Mouse (Mus musculus) ovary, adult 18-20 months (tissue): ENCODE measurements around the gene Mras.

Source experiments
- DNase-seq: peaks from one replicate; pipeline ENCODE4 v3.0.0; 2022; ENCODE audit warnings: low spot score, mixed read lengths

The Mras gene

DNA sequence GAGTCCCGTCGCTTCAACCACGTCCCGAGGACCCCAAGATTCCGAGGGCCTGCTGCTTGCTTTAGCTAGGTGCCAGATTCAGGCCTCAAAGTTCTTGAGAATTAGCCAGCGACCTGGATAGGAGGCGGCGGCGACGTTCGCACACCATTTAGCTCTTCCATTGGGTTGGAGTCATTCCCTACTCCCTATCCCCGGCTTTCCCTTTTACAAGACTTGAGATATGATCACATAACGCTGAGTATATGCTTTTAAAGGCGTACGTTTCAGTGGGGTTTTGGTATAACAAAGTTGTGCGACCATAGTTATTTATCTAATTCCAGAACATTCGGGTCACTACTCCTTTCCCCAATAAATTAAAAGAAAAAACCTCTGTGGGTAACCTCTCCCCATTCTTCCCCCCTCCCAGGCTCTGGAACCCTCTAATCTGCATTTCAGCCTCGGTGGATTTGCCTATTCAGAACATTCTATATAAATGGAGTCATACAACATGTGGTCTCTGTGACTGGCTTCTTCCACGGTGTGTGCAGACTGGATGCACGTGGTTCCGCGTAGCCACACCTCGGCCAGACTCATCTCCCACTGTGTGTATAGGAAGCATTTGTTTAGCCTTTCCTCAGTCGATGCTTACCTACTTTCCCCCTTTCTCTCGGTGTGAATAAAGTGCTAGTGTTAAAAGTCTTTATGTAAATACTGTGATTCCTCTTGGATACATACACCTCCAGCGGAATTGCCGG lies at the start of gene Mras:
Gene Mras, minus strand, starts transcription at position 351 of the 734 bp plus-strand sequence.
- no peak for DNase-seq

- DNase-seq = no peak
These were observed 48.0 kb upstream of the Mras start for GRCm38 (mm10) chr9:99485144-99485543.

- no peak for DNase-seq
These were observed 47.5 kb upstream of the Mras start for GRCm38 (mm10) chr9:99484632-99485031.

GRCm38 (mm10) chr9:99483191-99483590 lies 46.0 kb upstream of the Mras start:
- peak; percentile 61 for DNase-seq

DNA sequence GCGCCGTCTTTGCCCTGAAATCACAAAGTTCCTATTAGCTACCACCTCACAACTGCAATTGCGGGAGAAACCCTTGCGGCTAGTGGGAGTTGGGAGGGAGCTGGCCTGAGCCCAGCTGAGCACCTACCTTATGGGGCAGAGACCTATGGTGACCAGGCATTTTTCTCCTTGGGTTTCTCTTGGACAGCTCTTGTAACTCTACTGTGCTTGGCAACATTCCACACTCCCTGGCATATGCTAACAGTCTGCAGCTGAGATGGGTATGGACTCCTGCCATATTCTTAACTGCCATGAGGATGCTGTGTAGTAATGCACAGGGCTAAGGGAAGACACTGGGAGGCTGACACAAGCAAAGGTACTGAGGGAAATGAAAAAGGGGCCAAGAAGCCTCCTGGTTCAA lies 43.6 kb upstream of the Mras start:
- DNase-seq = no peak

DNA sequence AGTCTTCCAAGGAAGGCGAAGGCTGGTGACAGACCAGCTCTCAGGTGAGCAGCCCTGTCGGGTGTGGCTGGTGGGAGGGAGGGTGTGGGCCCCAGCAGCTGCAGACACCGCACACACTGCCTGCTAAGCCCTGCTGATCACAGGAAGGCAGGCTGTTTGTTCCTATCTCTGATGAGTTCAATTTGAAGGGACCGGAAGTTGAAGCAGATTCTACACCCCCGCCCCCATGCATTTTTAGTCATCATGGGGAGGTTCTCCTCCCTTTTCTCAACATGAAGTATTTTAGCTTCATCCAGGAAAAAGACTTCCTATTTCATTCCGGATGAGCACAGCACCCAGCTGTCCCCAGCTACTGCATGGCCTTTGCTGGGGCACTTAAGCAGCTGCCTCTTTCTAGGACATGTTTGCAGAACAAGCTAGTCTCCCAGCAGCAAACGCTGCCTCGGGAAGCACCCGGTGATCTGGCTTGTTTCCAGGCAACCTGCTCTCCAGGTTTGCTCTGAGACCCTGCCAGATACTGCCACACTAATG lies 42.1 kb upstream of the Mras start:
- no peak for DNase-seq

- DNase-seq = no peak
These were observed 34.2 kb upstream of the Mras start for GRCm38 (mm10) chr9:99471334-99471733.

- DNase-seq = no peak
These were observed 33.3 kb upstream of the Mras start for GRCm38 (mm10) chr9:99470347-99471092.

- DNase-seq = no peak
These were observed 32.6 kb upstream of the Mras start for GRCm38 (mm10) chr9:99469681-99470273.

DNA sequence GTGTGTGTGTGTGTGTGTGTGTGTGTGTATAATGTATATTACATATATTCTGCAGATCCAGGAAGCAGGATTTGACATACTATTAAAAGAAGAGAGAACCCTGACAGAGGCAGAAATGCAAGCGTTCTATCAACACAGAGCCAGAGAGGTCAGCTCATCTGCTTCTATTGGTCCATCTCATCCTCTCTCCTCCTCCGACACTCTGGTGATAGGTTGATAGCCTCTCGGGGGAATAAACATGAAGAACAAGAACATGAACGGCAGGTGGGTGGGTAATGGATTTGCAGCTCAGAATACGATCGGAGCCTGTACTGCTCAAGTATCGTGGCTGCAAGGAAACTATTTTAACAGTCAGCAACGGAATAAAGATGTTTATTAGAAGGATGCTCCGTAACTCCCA lies 31.4 kb upstream of the Mras start:
- DNase-seq = no peak

- DNase-seq = no peak
These were observed 27.7 kb upstream of the Mras start for GRCm38 (mm10) chr9:99464876-99465275.

GRCm38 (mm10) chr9:99459730-99460129 lies 22.5 kb upstream of the Mras start:
- DNase-seq = no peak

DNA sequence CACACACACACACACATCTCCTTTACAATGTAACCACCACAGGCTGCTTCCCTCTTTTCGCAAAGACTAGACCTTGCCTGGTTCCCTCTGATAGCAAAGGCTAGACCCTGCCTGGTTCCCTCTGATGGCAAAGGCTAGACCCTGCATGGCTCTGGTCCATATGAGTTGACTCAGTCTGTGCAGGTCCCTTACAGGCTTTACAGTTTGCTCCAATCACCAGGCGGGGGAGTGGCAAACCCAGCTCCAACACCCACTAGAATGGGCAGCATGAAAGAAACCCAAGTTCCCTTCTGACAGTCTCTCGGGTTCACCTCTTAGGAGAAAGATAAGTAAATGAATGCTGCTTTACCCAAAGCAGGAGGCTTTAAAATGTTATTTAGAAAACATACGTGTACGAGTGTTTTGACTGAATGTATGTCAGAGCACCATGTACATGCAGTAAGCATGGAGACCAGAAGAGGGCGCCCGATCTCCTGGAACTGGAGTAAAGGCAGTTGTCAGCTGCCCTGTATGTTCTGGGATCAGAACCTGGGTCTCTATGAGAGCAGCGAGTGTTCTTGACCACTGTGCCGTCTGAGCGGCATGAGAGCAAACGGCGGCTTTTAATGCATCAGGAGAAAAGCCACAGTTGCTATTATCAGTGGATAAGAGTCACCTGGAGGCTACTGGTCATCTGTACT lies 21.5 kb upstream of the Mras start:
- no peak for DNase-seq

- no peak for DNase-seq
These were observed 17.0 kb upstream of the Mras start for GRCm38 (mm10) chr9:99454211-99454610.

DNA sequence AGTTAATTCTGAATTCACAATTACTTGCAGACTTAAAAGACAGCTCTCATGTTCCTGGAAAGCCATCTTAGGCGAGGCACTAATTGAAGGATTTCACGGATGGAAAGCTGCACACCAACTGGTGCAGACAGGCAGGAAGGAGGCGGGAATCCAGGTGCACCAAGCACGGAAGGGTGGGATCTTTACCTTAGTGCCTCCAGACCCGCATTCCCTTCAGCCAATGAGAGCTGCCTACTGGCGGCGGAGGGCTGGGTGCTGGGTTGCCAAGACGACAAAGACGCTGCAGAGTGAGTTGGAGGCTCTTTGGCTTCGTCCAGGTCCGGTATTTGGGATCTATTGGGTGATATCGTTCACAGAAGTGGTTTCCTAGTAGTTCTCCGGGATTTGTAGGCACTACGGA lies 14.0 kb upstream of the Mras start, which contains the start of gene Nme9:
Gene Nme9, plus strand, starts transcription at position 315 of the 400 bp plus-strand sequence.
- DNase-seq = no peak

- no peak for DNase-seq
These were observed 12.9 kb upstream of the Mras start for GRCm38 (mm10) chr9:99449886-99450647.

GRCm38 (mm10) chr9:99447323-99447722 lies 10.1 kb upstream of the Mras start:
- DNase-seq = no peak

DNA sequence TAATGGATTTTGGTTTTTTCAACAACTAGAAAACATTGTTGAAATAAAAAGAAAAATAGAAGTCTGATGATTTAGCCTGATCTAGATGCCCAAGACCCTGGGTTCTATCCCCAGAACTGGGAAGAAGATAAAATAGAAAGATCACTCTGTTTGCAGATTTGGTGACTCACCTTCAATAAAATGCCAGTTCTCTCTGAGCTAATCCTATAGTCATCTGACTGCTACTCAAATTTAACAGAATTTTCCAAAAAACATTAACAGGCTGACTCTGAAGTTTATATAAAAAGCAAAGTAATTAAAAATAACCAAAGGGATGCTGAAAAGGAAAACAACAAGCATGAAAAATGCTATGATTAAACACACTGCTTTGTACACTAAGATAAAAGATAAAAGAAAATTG lies 9.1 kb upstream of the Mras start:
- no peak for DNase-seq

DNA sequence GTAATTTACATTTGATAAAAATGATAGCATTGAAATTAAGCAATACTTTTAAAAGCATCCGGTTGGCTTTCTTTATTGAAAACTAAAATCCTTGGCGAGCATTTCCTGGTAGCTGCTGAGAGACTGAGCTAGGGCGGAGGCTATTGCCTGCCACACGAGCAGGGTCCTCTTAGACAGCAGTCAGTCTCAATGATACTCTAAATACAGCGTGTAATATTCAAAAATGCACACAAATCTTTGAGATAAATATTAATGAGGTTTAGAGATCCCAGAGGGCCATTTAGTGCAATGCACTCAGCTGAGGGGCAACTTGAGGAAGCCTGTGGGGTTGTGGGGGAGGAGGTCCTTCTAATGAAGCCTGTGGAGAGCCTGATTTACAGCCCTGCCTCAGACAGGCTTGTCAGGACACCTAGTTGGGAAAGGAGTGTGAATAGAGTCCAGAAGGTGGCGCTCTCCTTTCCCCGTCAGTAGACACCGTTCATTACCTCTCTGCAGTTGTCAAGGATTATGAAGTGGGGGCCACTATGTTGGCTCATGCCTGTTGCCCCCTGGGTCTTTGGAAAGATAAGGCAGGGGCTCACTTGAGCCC lies 7.5 kb upstream of the Mras start:
- DNase-seq = no peak

DNA sequence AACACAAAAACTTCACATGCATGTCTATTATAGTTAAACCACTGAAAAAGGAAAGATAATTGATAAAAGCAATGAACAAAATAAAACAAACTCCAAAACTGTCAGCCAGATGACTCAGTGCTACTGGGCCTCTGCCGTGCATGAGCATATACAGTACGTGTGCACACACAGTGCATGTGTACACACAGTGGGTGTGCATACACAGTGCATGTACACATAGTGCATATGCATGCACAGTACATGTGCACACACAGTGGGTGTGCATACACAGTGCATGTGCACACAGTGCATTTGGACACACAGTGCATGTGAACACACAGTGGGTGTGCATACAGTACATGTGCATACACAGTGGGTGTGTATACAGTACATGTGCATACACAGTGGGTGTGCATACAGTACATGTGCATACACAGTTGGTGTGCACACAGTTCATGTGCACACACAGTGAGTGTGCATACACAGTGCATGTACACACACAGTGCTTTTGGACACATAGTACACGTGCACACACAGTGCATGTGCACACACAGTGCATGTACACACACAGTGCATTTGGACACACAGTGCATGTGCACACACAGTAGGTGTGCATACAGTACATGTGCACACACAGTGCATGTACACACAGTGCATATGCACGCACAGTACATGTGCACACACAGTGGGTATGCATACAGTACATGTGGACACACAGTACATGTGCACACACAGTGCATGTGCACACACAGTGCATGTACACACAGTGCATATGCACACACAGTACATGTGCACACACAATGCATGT lies 4.7 kb upstream of the Mras start:
- no peak for DNase-seq
